Mouse (Mus musculus) liver, postnatal 0 days (tissue): ENCODE data around the gene Fam83e. TPM values are rescaled to one million over a fixed set of nuclear protein-coding genes. Genes with fewer than 3 reads are reported as not detected.

Source experiments
- ATAC-seq: fragments of 200-750 bp; cut with Nextera tagmentation; 2 replicates; pipeline ENCODE4 v1.8.0; 2017; ENCODE audit warnings: mild to moderate bottlenecking, moderate library complexity
- DNase-seq: peaks from one replicate; pipeline ENCODE4 v3.0.0-alpha.2; 2016
- H3K27ac ChIP-seq: fragments of 300-500 bp; sonication (generic); 2 replicates; pipeline ENCODE4 v1.5.1; 2014; ENCODE audit warnings: antibody characterized with exemption, moderate library complexity, mild to moderate bottlenecking, low read depth
- H3K27me3 ChIP-seq: fragments of 300-500 bp; sonication (generic); 2 replicates; pipeline ENCODE4 v1.6.1; 2014; ENCODE audit warnings: low read length, control low read depth, mixed read lengths; ENCODE audit not compliant: insufficient read depth
- H3K36me3 ChIP-seq: fragments of 300-500 bp; sonication (generic); replicated peaks from 2 replicates; pipeline ENCODE4 v1.6.1; 2014; ENCODE audit warnings: mild to moderate bottlenecking, control low read depth, low read length, moderate library complexity, mixed read lengths; ENCODE audit not compliant: insufficient read depth
- H3K4me1 ChIP-seq: fragments of 300-500 bp; sonication (generic); 2 replicates; pipeline ENCODE4 v1.6.1; 2014; ENCODE audit warnings: antibody characterized with exemption, mild to moderate bottlenecking, control low read depth; ENCODE audit not compliant: insufficient read depth
- H3K4me2 ChIP-seq: fragments of 300-500 bp; sonication (generic); 2 replicates; pipeline ENCODE4 v1.6.1; 2014; ENCODE audit warnings: low read depth, mild to moderate bottlenecking, low read length, moderate library complexity, mixed read lengths
- H3K4me3 ChIP-seq: fragments of 300-500 bp; sonication (generic); 2 replicates; pipeline ENCODE4 v1.5.1; 2014; ENCODE audit warnings: low read depth, low read length
- H3K9ac ChIP-seq: fragments of 300-500 bp; sonication (generic); replicated peaks from 2 replicates; pipeline ENCODE4 v1.6.1; 2014; ENCODE audit warnings: mild to moderate bottlenecking, moderate library complexity
- H3K9me3 ChIP-seq: fragments of 300-500 bp; sonication (generic); 2 replicates; pipeline ENCODE4 v1.6.1; 2016; ENCODE audit warnings: mild to moderate bottlenecking, control low read depth, low read length, mixed read lengths
- CTCF ChIP-seq: sonication (generic); IDR thresholded peaks from 2 replicates; pipeline ENCODE4 v1.5.1; 2016; ENCODE audit warnings: antibody characterized with exemption, low read depth
- EP300 ChIP-seq: IDR thresholded peaks from 2 replicates; pipeline ENCODE4 v1.6.1; 2016; ENCODE audit warnings: antibody characterized with exemption, low read depth, mild to moderate bottlenecking
- WGBS: fragments of 180-500 bp; shearing (Covaris S2); extraction: QIAGEN DNeasy Blood & Tissue Kit; methylation state at CpG from one replicate; pipeline ENCODE4 v1.1.7; 2014; ENCODE audit not compliant: insufficient replicate concordance; 5-methylcytosine and 5-hydroxymethylcytosine counted together
- polyA plus RNA-seq: library from polyadenylated mRNA; unstranded; fragments of >200 nt; fragmentation: Nextera tagmentation; extraction: Ambion mirVana; gene quantifications from 2 replicates; pipeline ENCODE4 v1.2.1, GENCODE M21; 2015

The Fam83e gene
- polyA plus RNA-seq, 1 experiment from 2014 or later = 0.13 TPM

- 0 out of 2 replicates have a peak, but pooled peaks cover 6% of the 10 kb centered on the region for H3K4me1 ChIP-seq
- peak overlapping the region; percentile 11; the same call in 1 of the 2 replicates for H3K27ac ChIP-seq
- H3K4me3 ChIP-seq = no peak overlapping the region
- 31% methylated on average over 12 of the region's 12 CpGs for WGBS
- TF ChIP-seq EP300 = no peak
- no peak for TF ChIP-seq CTCF
- DNase-seq = no peak
- H3K9me3 ChIP-seq = no peaks in the 10 kb centered on the region
- no peak for ATAC-seq
- H3K36me3 ChIP-seq = no peaks in the 10 kb centered on the region
- no peaks in the 10 kb centered on the region for H3K27me3 ChIP-seq
- no peak overlapping the region for H3K9ac ChIP-seq
- peak overlapping the region; percentile 60 for H3K4me2 ChIP-seq
Observed at GRCm38 (mm10) chr7:45741308-45741707, 20.3 kb downstream of the Fam83e start.

GRCm38 (mm10) chr7:45741777-45742176, 20.8 kb downstream of the Fam83e start:
- ATAC-seq (peak; percentile 27; the same call in 1 of the 2 replicates), DNase-seq (no peak)
- no peaks in the 10 kb centered on the region; the same call in 1 of the 2 replicates for H3K9me3 ChIP-seq
- H3K36me3 ChIP-seq = no peaks in the 10 kb centered on the region
- 22% methylated on average over 11 of the region's 11 CpGs for WGBS
- peak overlapping the region; percentile 60 for H3K4me2 ChIP-seq
- TF ChIP-seq CTCF = no peak
- no peak for TF ChIP-seq EP300
- no peak overlapping the region for H3K9ac ChIP-seq
- H3K27me3 ChIP-seq = no peaks in the 10 kb centered on the region
- 0 out of 2 replicates have a peak, but pooled peaks cover 6% of the 10 kb centered on the region for H3K4me1 ChIP-seq
- peak overlapping the region; percentile 11; the same call in 1 of the 2 replicates for H3K27ac ChIP-seq
- 0 out of 2 replicates have a peak overlapping the region, but pooled peaks have one; percentile 20 for H3K4me3 ChIP-seq

- DNase-seq = no peak
- 30% methylated on average over 19 of the region's 19 CpGs for WGBS
- ATAC-seq = peak; percentile 17; the same call in 1 of the 2 replicates
Observed at GRCm38 (mm10) chr7:45742338-45742737, 21.3 kb downstream of the Fam83e start.

GRCm38 (mm10) chr7:45744387-45744786, 23.4 kb downstream of the Fam83e start:
- H3K27ac ChIP-seq = no peak overlapping the region
- H3K27me3 ChIP-seq = no peaks in the 10 kb centered on the region
- H3K9me3 ChIP-seq = no peaks in the 10 kb centered on the region; the same call in 1 of the 2 replicates
- peak; percentile 81 for ATAC-seq
- DNase-seq = peak; percentile 89
- TF ChIP-seq EP300 (no peak), CTCF (no peak)
- 0 out of 2 replicates have a peak, but pooled peaks cover 6% of the 10 kb centered on the region for H3K4me1 ChIP-seq
- no peak overlapping the region for H3K4me3 ChIP-seq
- 40% methylated on average over 2 of the region's 2 CpGs for WGBS
- no peak overlapping the region for H3K4me2 ChIP-seq
- no peaks in the 10 kb centered on the region for H3K36me3 ChIP-seq
- H3K9ac ChIP-seq = no peak overlapping the region

More at GRCm38 (mm10) chr7:45742338-45742737, 21.3 kb downstream of the Fam83e start:
- 0 out of 2 replicates have a peak, but pooled peaks cover 6% of the 10 kb centered on the region for H3K4me1 ChIP-seq
- H3K9ac ChIP-seq = no peak overlapping the region
- no peaks in the 10 kb centered on the region; the same call in 1 of the 2 replicates for H3K9me3 ChIP-seq
- H3K4me2 ChIP-seq = peak overlapping the region; percentile 60
- H3K36me3 ChIP-seq = no peaks in the 10 kb centered on the region
- peak overlapping the region; percentile 20; the same call in 1 of the 2 replicates for H3K4me3 ChIP-seq
- TF ChIP-seq EP300 (no peak), CTCF (peak; percentile 35)
- H3K27me3 ChIP-seq = no peaks in the 10 kb centered on the region
- H3K27ac ChIP-seq = no peak overlapping the region

GRCm38 (mm10) chr7:45746518-45746917, 25.5 kb downstream of the Fam83e start:
- Histone ChIP-seq H3K9ac (no peak overlapping the region), H3K4me2 (no peak overlapping the region), H3K36me3 (no peaks in the 10 kb centered on the region), H3K4me1 (0 out of 2 replicates have a peak, but pooled peaks cover 4% of the 10 kb centered on the region), H3K9me3 (no peaks in the 10 kb centered on the region; the same call in 1 of the 2 replicates), H3K27ac (no peak overlapping the region), H3K4me3 (no peak overlapping the region), H3K27me3 (no peaks in the 10 kb centered on the region)
- 68% methylated on average over 6 of the region's 6 CpGs for WGBS
- TF ChIP-seq EP300 (no peak), CTCF (peak; percentile 67)
- ATAC-seq = no peak
- DNase-seq = no peak

- Histone ChIP-seq H3K4me1 (no peaks in the 10 kb centered on the region), H3K4me2 (no peak overlapping the region), H3K9me3 (no peaks in the 10 kb centered on the region; the same call in 1 of the 2 replicates), H3K27ac (no peak overlapping the region), H3K9ac (no peak overlapping the region), H3K4me3 (no peak overlapping the region), H3K27me3 (no peaks in the 10 kb centered on the region), H3K36me3 (no peaks in the 10 kb centered on the region)
- TF ChIP-seq CTCF = no peak
- no peak for TF ChIP-seq EP300
- WGBS = 90% methylated on average over 5 of the region's 5 CpGs
- DNase-seq (no peak), ATAC-seq (no peak)
Observed at GRCm38 (mm10) chr7:45747450-45747849, 26.4 kb downstream of the Fam83e start.
